Mouse (Mus musculus): Measurements from ENCODE around the gene Aspdh.
A peak's percentile ranks its signal among the peaks of the same experiment; 100 is the strongest.

Aspdh gene

DNA sequence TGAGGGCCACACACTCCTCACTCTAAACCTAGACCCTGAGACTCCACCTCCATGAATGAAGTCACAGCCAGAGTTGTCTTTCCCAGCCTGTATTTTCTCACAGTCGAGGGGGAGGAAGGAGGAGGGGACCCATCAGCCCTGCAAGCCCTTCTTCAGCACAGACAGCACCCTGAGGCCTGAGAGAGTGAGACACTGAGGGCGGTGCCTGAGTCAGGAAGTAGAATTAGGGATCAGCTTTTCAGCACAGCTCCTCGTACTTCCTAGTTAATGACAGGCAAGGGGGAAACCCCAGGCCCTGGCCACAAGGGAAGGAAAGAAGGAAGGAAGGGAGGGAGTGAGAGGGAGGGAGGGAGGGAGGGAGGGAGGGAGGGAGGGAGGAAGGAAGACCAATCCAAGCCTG is 11.9 kb upstream of the Aspdh start:
- no peak for DNase-seq

DNA sequence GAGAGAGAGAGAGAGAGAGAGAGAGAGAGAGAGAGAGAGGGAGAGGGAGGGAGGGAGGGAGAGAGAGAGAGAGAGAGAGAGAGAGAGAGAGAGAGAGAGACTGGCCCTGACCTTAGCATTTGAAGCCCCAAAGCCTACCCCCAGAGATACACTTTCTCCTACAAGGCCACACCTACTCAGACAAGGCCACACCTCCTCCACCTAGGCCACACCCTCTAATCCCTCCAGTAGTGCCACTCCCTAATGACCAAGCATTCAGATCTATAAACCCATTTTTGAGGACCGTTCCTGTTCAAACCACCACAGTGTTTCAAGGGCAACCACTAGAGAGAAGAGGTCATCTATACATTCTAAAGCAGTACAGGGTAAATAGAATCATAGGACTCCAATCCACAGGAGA is 8.9 kb upstream of the Aspdh start:
- DNase-seq = no peak

DNA sequence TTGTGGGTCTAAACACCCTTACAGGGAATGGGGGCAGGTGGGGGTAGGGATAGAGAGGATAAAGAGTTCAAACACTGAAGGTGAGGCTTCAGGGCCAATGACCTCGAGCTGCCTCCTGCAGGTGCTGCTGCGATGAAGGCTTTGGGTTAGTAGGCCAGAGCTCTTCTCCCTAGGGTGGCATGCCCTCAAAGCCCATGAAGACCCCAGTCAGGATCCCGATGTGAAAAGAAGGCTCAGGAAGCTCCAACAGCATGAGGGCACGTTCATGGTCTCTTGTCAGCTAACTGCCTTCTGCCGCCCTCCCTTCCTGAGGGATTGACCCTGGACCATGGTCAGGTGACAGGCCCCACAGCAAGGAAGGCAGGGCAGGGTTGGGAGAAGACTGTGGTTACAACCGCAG is 5.1 kb upstream of the Aspdh start:
- DNase-seq = no peak

DNA sequence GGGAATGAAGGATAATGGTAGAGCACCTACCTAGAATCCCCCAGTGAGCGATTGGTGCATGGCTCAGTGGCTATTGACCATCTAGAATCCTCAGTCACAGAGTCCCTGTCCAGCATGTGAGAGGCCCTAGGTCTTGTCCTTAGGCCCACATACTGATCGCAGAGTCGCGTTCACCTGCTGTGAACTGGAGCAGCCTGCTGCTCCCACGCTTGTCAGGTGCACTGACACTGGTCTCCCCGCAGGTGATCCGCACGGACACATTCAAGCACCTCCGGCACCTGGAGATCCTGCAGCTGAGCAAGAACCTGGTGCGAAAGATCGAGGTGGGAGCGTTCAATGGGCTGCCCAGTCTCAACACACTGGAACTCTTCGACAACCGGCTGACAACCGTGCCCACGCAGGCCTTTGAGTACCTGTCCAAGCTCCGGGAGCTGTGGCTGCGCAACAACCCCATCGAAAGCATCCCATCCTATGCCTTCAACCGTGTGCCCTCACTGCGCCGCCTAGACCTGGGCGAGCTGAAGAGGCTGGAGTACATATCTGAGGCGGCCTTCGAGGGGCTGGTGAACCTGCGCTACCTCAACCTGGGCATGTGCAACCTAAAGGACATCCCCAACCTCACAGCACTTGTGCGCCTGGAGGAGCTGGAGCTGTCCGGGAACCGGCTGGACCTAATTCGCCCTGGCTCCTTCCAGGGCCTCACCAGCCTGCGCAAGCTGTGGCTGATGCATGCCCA is 4.3 kb upstream of the Aspdh start:
- no peak for DNase-seq

DNA sequence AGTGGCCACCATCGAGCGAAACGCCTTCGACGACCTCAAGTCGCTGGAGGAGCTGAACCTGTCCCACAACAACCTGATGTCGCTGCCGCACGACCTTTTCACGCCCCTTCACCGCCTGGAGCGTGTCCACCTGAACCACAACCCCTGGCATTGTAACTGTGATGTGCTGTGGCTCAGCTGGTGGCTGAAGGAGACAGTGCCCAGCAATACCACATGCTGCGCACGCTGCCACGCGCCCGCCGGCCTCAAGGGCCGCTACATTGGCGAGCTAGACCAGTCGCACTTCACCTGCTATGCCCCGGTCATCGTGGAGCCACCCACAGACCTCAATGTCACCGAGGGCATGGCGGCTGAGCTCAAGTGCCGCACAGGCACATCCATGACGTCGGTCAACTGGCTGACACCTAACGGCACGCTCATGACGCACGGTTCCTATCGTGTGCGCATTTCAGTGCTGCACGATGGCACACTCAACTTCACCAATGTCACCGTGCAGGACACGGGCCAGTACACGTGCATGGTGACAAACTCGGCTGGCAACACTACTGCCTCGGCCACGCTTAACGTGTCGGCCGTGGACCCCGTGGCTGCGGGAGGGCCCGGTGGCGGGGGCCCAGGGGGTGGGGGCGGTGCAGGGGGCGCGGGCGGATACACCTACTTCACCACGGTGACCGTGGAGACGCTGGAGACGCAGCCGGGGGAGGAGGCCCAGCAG is 3.5 kb upstream of the Aspdh start:
- DNase-seq = no peak

DNA sequence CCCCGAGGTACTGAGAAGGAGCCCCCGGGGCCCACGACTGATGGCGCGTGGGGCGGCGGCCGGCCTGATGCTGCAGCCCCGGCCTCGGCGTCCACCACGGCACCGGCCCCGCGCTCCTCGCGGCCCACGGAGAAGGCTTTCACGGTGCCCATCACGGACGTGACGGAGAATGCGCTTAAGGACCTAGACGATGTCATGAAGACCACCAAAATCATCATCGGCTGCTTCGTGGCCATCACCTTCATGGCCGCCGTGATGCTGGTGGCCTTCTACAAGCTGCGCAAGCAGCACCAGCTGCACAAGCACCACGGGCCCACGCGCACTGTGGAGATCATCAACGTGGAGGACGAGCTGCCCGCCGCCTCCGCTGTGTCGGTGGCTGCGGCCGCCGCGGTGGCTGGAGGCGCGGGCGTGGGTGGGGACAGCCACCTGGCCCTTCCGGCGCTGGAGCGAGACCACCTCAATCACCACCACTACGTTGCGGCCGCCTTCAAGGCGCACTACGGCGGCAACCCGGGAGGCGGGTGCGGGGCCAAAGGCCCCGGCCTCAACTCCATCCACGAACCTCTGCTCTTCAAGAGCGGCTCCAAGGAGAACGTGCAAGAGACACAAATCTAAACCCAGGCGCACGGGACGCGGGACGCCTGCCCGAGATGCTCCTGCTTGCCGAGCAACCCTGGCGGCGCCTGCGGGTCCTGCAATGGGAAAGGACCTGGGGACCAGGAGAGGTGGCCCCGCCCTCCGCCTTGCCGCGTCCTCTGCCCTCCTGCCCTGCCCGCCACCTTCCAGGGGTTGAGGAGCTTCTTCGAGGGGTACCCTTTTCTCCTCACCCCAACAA is 2.8 kb upstream of the Aspdh start:
- DNase-seq = peak; percentile 82

DNA sequence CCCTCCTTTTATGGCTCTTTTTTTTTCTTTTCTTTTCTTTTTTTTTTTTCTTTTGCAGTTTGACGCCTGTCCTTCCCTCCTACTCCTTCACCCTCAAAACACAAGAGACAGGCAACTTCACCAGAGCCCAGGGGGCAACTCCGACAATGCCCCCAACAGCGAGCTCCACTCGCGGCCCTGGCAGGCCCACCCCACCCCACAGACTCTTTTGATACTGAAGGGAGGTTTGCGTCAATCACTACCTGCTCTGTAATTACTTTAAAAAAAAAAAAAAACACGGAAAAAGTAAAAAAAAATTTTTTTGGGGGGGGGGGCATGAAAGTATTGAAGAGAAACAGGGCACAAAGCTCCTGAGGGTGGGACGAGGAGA is 2.1 kb upstream of the Aspdh start:
- no peak for DNase-seq

DNA sequence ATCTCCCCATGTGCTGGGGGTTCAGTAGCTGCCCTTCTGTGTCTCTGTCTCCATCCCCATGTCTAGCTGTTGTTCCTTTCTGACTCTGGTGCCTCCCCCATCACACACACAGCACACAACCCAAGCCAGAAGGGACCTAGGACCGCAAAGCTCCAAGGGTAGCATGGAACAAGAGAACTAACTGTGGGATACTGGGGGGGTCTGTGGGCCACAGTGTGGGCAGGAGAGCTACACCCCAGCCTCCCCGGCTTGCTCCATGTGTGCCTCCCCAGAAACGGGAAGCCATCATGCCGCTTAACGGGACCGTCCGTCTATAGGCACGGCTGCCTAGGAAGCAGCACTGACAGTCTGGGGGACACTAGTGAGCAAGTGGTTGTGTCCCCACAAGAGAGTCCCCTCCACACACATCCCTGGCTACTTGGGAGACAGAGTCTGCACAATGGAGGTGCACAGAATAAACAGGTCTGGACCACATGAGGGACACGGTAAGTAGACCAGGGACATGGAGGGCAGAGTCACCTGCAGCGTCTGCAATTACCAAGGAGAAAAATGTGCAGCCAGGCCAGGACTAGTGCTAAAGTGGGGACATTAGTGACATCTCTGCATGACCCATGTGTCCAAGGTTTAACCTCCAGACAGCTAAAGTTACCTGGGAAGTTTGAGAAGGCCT is 1.5 kb upstream of the Aspdh start:
- no peak for DNase-seq

DNA sequence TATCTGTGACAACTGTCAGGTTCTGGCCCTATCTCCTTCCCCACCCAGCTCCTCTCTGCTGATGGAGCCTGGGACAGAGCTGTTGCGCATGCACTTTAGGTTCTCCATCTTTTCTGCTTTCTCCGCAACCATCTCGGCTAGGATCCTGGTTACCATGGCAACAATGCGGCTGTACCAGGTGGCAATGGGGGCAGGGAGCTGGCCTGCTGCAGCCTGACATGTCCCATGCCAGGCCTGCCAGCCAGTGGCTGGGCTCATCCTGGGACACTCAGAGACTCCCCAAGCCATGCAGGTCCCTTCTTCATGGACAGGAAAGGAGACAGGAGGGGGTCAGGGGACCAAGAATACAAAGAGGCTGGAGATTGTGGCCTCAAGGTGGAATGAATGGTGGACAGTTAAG is 680 bp upstream of the Aspdh start:
- DNase-seq = peak; percentile 39

DNA sequence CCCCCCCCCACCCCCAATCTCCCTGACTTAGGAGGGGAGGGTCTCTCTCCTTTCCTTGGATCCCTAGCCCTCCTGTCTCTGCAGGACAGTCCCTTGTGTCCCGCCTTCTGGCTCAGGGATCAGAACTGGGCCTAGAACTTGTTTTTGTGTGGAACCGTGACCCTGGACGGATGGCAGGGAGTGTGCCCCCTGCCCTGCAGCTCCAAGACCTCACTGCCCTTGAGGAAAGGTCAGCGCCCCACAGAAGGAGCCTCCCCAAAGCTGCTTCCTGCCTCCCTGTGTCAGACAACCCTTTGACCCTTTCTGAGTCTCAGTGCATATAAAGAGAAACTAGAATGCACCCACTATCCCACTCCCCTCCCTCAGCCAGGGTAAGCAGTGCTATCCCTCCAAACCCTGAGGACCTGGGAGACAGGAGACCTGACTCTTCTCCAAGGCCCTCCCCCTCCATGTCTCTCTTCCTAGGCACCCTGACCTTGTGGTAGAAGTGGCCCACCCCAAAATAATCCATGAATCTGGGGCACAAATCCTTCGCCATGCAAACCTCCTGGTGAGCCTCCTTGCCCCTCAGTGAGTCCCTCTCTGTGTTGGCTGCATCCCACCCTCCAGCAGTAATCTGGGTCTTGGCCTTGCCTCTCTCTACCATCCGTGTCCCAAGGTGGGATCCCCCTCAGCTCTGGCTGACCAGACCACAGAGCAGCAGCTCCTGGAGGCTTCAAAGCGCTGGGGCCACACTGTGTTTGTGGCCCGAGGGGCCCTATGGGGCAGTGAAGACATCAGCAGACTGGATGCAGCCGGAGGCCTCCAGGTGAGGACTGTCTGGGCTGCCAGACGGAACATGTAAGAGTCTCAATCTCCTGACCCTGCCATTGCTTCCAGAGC is 1.1 kb downstream of the Aspdh start:
- no peak for DNase-seq

DNA sequence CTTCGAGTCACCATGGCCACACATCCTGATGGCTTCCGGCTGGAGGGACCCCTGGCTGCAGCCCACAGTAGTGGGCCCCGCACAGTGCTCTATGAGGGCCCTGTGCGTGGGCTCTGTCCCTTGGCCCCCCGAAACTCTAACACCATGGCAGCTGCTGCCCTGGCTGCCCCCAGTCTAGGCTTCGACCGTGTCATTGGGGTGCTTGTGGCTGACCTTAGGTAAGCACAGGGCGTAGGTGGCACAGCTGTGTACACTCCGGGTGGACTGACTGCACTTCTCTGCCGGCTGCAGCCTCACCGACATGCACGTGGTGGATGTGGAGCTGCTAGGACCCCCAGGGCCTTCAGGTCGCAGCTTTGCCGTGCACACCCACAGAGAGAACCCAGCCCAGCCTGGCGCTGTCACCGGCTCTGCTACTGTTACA is 1.7 kb downstream of the Aspdh start:
- no peak for DNase-seq

DNA sequence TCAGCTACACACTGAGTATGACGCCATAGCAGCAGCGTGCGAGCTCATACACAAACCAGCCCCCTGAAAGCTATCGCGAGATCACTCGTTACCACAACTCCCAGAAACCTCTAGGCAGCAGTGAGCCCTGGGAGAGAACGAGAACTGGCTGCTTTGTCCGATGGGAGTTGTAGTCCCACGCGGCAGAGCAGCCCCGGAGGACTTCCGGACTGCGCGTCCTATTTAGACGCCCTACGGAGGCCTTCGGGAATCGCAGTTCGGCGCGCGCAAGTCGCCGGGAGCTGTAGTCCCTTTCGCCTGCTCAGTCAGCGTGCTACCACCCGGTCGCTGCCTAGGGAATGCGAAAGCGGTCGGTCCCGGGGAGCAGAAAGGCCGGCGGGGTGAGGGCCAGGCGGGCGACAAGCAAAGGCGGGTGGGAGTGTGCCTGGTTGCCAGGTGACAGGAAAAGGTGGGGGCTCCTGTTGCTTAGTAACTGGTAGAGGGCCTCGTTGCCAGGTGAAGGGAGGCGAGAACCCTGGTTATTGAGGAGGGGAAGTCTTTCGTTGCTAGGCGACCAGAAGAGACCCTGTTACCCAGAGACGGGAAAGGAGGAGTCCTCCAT is 2.7 kb downstream of the Aspdh start, which contains the start of gene Josd2:
Gene Josd2 (plus strand): TSS at position 170 of the 601 bp plus-strand sequence.
- DNase-seq = peak; percentile 98

DNA sequence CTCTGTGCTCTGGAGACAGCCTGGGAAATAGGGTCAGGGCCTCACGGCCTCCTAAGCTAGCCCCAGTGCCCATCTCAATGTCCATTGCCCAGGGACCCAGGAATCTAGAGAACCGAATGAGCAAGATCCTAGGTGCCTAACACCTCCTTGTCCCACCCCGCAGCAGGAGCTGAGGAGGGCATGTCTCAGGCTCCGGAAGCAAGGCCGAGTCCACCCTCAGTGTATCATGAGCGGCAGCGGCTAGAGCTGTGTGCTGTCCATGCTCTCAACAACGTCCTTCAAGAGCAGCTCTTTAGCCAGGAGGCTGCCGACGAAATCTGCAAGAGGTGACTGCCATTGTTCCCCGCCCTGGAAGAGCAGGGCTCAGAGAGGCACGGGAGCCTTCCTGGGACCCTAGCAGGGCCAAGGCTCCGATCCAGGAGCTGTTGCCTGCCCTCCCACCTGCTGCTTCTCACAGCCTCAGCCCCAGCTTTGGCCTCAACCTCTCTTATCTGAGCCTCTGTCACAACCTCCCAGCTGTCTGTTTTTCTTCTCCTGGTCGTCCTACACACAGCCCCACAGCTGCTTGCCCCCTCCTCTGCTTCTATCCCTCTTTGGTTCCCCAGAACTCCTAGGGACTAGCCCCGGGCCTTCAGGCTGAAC is 3.6 kb downstream of the Aspdh start:
- DNase-seq = no peak

DNA sequence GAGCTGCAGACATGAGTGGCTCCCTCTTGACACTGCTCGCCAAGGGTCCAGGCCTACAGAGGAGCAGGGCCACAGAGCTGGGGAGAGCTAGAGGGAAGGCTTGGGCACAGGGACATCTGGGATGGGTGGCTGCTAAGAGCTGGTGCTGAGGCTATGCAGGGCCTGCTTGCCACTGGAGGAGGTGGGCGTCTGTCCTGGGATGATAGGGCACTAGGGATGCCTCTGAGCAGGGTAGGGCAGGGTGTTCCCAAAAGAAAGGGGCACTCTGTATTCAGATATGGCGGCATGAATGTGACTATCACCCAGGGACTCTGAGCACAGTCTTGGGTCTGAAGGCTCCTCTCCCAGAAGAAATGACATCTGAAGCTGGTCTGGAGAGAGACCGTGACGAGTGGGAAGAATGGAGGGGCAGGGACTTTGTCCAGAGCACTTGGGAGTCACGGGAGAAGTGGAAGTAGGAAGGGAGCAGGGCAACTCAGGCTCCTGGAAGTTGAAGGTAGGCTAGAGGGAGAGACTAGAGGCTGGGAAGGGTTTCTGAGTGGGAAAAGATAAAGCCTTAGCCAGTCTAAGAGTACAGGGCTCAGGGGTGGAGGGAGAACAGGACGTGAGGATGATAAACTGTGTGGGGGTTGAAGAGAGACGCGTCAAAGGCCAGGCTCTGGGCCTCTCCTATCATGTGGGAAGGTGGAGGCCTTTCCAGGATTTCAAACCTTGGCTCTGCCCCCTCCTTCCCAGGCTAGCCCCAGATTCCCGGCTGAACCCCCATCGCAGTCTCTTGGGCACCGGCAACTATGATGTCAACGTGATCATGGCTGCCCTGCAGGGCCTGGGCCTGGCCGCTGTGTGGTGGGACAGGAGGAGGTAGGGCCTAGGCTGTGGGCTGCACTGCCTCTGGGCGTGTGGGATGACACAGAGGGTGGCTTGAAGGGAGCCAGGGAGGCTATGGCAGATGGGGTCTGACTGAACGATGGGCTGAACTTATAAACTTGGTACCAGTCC is 4.8 kb downstream of the Aspdh start:
- no peak for DNase-seq

DNA sequence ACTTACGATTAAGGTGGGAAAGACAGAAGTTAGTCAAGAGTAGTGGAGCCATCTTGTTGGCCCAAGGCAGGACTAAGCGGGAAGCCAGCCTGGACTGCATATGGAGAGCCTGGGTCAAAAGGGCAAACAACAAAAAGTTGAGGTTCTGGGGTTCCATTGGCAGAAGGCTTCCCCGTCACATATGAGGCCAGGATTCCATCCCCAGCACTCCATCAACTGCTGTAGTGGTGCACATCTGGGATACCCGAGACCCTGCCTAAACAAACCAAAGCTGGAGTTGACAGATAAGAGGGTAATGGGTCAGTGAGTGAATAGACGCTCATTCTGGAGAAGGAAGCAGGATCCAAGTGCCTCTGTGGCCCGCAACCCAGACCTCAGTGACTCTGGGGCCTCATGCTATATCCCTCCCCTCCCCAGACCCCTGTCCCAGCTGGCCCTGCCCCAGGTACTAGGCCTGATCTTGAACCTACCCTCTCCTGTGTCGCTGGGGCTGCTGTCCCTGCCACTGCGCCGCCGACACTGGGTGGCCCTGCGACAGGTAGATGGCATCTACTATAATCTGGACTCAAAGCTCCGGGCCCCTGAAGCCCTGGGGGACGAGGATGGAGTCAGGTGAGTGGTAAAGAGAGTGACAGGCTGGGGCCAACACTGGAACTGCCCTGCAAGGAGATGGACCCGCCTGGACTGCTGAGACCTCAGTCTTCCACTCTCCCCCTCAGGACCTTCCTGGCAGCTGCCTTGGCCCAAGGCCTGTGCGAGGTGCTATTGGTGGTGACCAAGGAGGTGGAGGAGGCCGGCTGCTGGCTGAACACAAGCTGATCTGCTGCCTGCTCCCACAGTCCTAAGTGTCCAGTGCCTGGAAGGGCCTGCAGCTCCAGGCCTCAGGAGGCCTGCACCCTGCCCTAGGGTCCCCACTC is 5.8 kb downstream of the Aspdh start:
- DNase-seq = no peak

DNA sequence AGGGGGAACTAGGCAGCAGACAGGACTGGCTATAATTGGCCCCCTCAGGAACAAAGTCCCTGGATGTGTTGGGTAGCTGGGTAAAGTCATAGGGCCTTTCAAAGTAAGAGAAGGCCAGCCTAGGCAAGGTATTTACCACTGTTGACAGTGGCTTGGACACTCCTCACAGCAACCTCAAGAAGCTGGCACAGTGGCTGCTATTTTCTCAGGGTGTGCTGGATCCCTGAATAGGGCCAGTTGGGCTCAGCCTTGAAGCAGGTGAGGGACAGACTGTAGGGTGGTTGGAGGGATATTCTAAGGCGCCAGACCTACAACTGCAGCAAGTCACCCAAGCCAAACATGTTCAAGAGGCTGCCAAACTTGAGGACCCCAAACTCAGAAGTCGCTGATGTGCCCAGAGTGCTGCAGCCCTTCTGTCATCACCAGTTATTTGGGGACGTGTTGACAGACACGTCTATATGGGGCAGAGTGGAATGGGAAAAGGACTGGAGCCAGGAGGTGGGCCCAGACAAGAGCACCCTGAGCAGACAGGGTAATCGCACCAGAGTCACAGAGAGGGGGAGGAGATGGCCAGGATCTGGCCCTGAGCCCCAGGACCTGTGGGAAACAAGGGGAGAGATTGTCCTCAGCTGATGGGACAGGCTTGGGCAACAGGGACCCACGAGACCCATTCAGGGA is 6.8 kb downstream of the Aspdh start:
- DNase-seq = no peak

DNA sequence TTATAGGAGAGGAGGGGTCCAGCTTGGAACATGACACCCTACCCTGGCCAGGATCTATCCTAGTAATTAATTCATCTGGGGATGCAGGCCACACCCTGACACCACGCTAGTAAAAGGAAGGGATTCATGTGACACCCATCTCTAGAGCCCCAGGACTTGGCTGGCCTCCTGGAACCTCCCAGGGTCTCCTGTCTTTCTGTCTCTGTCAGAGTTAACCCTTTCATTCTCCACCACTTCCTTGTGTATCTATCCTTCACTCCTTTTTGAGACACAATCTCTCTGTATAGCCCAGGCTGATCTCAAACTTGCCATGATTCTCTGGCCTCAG is 7.3 kb downstream of the Aspdh start:
- DNase-seq = no peak

DNA sequence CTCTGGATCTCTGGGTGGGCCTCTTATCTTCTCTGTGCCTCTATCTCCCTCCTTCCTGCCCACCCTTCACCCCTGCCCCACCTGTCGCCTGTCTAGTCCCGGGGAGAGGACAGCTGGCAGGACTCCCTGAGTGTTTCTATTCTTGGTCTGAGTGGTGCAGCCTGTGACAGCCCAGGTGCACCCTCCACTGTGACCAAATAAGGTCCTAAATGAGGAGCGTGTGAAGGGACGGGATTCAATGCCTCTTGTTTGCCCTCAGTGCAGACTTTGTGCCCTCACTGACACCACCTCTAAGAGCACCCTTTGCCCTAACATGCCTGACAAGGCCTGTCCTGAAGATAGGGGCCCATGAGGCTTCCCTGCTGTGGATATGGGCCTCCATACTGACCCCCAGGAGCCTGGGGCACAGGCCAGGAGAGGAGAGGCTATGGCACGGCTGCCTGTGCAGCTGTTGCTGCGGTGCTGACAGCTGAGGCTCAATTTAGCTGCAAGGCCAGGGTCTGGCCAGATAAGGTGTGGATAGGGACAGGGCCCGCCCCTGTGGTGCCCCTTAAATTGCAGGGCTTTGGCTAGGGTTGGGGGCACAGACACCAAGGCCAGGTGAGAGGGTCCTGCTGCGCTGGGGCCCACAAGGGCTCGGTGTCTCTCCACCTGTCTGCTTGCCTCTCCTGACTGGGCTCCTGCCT is 7.9 kb downstream of the Aspdh start:
- DNase-seq = no peak
